Mouse (Mus musculus) megakaryocyte, embryonic 14.5 days (primary cell): Measurements from ENCODE around the gene Wdr34. TPM values are rescaled to one million over a fixed set of nuclear protein-coding genes. Genes with fewer than 3 reads are reported as not detected.

ENCODE experiments used
- H3K27me3 ChIP-seq: replicated peaks from 2 replicates; pipeline ENCODE3; 2012; ENCODE audit warnings: inconsistent platforms
- H3K36me3 ChIP-seq: replicated peaks from 2 replicates; pipeline ENCODE3; 2012; ENCODE audit warnings: low read length, inconsistent platforms, mixed read lengths
- H3K4me1 ChIP-seq: 2 replicates; pipeline ENCODE4 v1.6.1; 2012; ENCODE audit warnings: inconsistent platforms
- H3K4me3 ChIP-seq: replicated peaks from 2 replicates; pipeline ENCODE3; 2012; ENCODE audit warnings: moderate library complexity, mild to moderate bottlenecking, inconsistent platforms
- H3K9me3 ChIP-seq: 2 replicates; pipeline ENCODE4 v1.6.1; 2012; ENCODE audit warnings: inconsistent platforms
- FLI1 ChIP-seq: IDR thresholded peaks from 2 replicates; pipeline ENCODE4 v1.6.1; 2012; ENCODE audit warnings: low read length, inconsistent platforms, mixed read lengths
- GATA1 ChIP-seq: IDR thresholded peaks from 3 replicates; pipeline ENCODE4 v1.6.1; 2012; ENCODE audit warnings: mixed read lengths, low read length, inconsistent platforms, borderline replicate concordance
- polyA plus RNA-seq: library from polyadenylated mRNA; stranded (reverse); fragments of >175 nt; gene quantifications from 2 replicates; pipeline ENCODE4 v1.2.3, GENCODE M21; 2012; ENCODE audit warnings: low replicate concordance; ENCODE audit not compliant: insufficient read depth

The Wdr34 gene
- polyA plus RNA-seq, 1 experiment = 12.4 TPM

DNA sequence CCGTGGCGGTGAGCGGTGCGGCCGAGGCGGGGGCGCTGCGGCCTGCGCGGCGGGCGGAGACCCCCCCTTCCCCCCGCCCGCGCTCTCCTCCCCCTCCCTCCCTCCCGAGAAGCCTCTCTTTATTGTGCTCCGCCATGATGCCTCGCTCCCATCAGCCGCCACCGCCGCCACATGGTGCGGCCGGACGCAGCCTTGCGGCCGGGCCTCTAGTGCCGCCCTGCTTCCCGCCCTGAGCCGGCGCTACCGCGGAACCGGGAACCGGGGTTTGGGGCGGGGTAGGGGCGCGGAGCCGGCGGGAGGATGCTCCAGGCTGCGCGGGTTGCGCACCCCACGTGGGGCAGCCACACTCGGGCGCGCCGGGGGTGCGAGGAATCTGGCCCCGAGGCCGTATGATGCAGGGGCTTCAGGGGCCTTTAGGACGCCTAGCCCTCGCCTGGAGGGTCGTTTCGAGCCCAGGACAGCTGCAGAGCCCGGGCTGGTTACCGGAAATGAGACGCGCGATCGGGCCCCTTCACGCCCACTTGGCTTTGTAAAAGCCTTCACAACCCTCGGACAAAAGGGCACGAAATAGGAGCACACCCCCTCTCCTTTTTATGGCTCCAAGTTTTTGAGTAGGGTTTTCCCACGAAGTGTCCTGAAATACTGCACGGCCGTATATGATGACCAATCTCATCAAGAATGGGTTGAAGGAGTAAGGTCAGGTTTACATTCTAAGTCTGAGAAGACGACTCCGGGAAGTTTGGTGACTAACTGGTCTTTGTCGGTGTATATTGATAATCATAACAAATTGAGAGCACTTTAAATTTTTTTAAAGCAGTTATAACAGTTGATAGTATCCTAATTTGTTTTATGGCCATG, 18.6 kb upstream of the Wdr34 start:
- Histone ChIP-seq H3K27me3 (no peaks in the 10 kb centered on the region), H3K9me3 (no peaks in the 10 kb centered on the region), H3K36me3 (peaks cover 27% of the 10 kb centered on the region), H3K4me1 (peaks cover 49% of the 10 kb centered on the region), H3K4me3 (peak overlapping the region; percentile 96)
- no peak for TF ChIP-seq FLI1
- TF ChIP-seq GATA1 = no peak

DNA sequence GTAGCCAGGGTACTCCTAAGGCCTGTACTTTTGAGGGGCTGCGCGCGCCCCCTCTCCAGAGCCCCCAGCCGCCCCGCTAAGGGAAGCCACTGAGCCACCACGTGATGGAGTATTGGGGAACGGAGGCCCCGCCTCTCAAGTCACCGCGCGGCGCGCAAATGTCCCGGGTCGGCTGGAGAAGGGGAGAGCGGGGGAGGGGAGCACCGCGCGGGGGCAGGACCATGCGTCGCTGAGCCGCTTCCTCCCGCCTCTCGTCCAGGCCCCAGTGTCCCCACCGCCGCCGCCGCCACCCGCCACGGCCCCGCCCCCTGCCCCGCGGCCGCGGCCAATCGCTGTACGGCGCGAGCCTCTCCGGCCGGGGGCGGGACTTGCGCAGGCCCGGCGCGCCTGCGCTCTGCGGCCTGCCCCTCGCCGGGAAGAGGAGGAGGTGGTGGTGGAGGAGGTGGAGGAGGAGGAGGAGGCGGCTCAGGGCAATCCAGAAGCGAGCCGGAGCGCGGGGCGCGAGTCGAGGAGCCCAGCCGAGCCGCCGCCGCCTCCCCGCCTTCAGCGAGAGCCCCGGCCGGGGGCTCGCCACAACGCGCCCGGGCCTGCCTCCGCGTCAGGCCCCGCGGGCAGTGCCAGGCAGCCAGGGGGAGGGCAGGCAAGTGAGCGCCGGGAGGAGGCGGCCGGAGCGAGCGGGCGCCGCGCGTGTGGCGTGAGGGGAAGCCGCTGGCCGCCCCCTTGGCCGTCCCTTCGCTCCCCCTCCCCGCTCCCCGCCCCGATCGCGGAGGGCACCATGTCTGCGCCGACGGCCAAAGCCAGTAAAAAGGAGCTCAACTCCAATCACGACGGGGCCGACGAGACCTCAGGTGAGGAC, 17.6 kb upstream of the Wdr34 start:
- Histone ChIP-seq H3K4me1 (peaks cover 59% of the 10 kb centered on the region), H3K27me3 (no peaks in the 10 kb centered on the region), H3K36me3 (peaks cover 27% of the 10 kb centered on the region), H3K4me3 (peak overlapping the region; percentile 96), H3K9me3 (no peaks in the 10 kb centered on the region)
- no peak for TF ChIP-seq FLI1
- no peak for TF ChIP-seq GATA1

DNA sequence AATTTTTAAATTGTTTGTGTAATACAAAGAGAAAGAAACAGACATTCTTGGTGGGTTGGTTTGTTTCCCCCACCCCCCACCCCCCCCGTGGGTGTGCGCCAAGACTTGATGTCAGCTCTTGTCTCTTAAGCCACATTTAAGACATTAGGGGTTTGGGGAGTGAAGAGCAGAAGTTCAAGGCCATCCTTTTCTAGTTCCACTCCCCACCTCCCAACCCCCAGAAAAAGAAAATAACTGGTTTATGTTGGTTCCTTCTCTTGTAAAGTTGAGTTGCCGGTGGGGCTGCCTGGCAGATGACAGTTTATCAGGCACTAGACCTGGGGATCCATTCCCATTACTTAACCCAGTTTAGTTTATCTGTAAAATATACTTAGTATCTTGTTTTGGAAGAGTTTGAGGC, 15.6 kb upstream of the Wdr34 start:
- Histone ChIP-seq H3K9me3 (no peaks in the 10 kb centered on the region), H3K4me3 (peak overlapping the region; percentile 95)

DNA sequence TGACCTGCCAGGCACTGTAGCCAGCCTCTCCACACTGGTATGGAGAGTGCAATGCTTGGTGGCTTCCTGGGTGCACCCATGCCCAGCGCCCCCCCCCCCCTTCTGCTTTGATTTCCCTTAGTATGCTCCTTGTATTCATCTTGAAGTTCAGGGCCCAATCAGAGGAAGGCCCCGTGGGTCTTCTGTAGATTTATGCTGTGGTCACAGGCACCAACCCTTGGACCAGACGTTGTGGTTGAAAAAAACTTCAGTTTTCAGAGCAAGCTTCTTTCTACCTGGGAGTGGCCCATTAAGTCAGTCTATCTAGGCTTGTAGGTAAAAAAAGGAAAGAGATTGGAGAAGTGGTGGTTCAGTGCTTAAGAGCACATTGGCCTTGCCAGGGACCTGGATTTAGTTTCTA, 15.1 kb upstream of the Wdr34 start:
- Histone ChIP-seq H3K36me3 (peaks cover 8% of the 10 kb centered on the region), H3K4me3 (peak overlapping the region; percentile 95), H3K4me1 (peaks cover 62% of the 10 kb centered on the region), H3K9me3 (no peaks in the 10 kb centered on the region), H3K27me3 (no peaks in the 10 kb centered on the region)
- no peak for TF ChIP-seq GATA1
- TF ChIP-seq FLI1 = no peak

More for the DNA sequence above, 15.6 kb upstream of the Wdr34 start:
- Histone ChIP-seq H3K27me3 (no peaks in the 10 kb centered on the region), H3K4me1 (peaks cover 62% of the 10 kb centered on the region), H3K36me3 (peaks cover 13% of the 10 kb centered on the region)
- TF ChIP-seq FLI1 (no peak), GATA1 (no peak)

DNA sequence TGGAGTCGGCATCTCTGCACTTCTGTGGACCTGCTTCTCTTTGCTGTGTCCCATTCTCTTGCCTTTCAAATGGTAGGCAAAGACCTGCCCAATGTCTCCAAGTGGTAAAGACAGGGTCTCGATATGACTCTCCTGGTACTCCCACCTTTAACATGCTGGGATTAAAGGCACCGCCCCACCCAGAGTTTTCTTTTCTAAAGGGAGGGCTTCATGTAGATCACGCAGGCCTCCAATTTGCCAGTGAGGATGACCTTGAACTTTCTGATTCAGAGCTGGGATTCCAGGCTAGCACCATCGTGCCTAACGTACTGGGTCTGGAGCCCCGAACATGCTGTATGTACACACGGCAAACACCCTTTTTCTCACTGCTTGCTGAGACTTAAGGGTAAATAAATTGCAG, 14.6 kb upstream of the Wdr34 start:
- TF ChIP-seq GATA1 = no peak
- no peak for TF ChIP-seq FLI1
- Histone ChIP-seq H3K27me3 (no peaks in the 10 kb centered on the region), H3K4me1 (peaks cover 57% of the 10 kb centered on the region), H3K9me3 (no peaks in the 10 kb centered on the region), H3K36me3 (peaks cover 3% of the 10 kb centered on the region), H3K4me3 (peak overlapping the region; percentile 95)

DNA sequence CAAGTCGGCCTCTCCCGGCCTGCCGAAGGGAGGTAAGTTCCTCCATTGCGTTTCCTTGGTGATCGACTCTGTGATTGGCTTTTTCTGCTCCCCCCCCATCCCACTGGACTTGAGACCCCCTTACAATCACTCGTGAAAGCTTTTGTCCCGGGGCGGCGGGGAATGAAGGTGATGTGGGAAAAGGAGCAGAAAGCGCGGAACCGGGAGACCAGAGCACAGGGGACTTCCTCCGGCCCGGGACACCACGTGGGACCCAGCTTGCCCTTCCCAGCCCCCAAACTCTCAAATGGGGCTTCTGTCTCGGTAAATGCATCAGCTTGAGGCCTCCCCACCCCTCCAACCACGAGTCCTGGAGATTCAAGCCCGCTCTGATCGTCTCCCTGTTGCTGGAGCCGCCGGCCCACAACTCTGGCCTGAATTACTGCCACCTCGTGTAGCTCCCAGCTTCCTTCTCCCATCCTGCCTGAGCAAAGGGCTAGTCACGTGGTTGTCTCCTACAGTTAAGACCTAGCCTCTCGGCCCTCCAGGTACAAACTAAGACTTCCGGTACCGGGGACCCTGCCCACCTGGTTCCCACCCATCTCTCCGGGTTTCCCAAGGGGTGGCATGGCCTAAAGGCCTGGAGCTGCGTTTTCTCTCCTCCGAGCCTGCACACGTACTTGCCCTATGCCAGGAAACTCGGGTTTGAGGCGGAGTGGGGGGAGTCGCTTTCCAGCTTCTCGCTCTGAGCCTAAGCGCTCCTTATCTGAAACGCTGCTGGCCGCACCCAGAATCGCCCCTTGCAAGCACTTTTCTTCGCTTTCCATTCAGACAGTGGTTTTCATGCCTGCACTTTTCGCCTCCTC, 13.8 kb upstream of the Wdr34 start:
- Histone ChIP-seq H3K4me3 (peak overlapping the region; percentile 95), H3K36me3 (no peaks in the 10 kb centered on the region), H3K9me3 (no peaks in the 10 kb centered on the region), H3K4me1 (peaks cover 52% of the 10 kb centered on the region), H3K27me3 (no peaks in the 10 kb centered on the region)
- no peak for TF ChIP-seq GATA1
- TF ChIP-seq FLI1 = no peak

DNA sequence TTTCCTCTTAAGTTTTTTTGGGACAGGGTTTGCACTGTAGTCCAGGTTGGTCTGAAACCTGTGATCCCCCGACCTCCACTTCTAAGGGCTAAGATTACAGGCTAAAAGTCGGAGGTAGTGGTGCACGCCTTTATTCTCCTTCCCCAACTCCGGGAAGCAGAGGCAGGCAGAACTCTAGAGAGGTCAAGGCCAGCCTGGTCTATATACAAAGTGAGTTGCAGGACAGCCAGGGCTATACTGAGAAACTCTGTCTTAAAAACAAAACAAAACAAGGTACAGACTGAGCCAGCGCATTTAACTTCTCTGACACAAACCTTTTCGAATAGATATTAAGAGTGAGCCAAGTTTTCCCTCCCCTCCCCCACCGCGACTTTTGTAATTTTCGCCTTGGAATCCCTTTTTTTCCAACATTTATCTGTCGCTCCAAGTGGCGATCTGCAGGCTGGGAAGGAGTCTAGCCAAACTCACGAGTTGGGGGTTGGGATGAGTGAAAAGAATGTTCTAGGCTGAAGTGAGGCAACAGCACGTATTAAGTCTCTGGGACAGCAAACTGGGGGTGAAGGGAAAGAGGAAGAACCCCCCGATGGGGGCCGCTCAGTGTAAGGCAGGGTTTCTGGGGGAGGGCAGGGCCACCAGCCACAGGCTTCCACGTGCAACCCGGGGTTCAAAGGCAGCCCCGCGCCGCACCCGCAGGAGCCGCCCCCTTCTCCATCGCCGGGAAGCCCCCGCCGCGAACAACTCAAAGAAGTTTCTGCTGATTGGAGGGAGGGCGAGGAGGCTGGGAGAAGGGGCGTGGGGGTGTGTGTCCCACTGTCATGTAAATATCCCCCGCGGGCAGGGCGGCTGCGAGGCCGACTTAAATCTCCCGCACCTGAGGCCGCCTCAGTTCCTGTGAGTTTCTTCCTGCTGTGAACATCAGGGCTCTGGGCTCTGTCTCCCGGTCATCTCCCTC, 12.8 kb upstream of the Wdr34 start:
- H3K9me3 ChIP-seq = no peaks in the 10 kb centered on the region
- H3K4me3 ChIP-seq = peak overlapping the region; percentile 95
- no peaks in the 10 kb centered on the region for H3K36me3 ChIP-seq
- peaks cover 58% of the 10 kb centered on the region for H3K4me1 ChIP-seq
- TF ChIP-seq FLI1 = no peak
- TF ChIP-seq GATA1 = no peak
- no peaks in the 10 kb centered on the region for H3K27me3 ChIP-seq

DNA sequence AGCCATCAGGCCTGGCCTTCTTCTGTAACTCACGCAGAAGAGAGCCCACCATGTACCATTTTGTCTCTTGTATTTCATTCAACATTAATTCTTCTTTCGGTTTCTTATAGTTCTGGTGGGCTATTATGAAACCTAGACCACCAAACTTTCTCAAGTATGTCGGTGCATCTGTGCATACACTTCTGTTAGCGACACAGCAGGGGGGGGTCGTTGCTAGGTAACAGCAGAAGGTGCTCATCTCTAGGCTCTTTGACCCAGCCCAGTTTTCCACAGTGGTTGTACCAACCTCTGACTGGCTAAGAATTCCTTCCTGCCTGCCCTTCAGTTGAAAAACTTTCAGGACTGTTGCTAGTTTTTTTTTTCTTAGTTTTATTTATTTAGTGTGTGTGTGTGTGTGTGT, 9.7 kb upstream of the Wdr34 start:
- Histone ChIP-seq H3K27me3 (no peaks in the 10 kb centered on the region), H3K9me3 (no peaks in the 10 kb centered on the region), H3K36me3 (no peaks in the 10 kb centered on the region), H3K4me1 (peaks cover 48% of the 10 kb centered on the region), H3K4me3 (no peak overlapping the region)
- no peak for TF ChIP-seq GATA1
- TF ChIP-seq FLI1 = no peak
